Mouse (Mus musculus) frontal cortex, postnatal 25 days (tissue): ENCODE results near the gene Dtnb.
"Not testable (repeated sequence)": the region's sequence is repeated elsewhere in the genome, so short reads cannot be mapped to it uniquely, and the experiment has no call there.

Source experiments
- DNase-seq, 2 experiments: peaks; one replicate each; pipeline ENCODE4 v3.0.0; 2022; ENCODE audit warnings: low spot score in 2 of 2

The Dtnb gene

GRCm38 (mm10) chr12:3660985-3661635 is 88.9 kb downstream of the Dtnb start:
- no peak for DNase-seq

DNA sequence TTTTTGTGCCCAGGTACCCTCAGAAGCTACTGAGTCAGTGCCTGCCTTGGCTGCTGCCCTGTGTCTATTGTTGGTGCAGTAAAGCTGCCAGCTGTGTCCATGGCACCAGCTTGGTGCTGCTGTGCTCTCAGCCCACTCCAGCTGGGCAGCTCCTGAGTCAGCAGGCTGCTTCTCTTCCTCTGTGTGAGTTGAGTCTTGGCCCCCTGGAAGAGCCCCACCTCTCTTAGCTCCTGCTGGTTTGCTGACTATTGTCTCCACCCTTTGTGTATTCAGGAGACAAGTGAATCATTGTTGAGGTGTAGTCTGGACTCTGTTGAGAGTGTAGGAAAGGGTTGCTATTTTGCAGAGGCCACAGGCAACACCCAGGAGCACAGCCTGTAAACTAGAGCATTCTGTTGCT is 90.5 kb downstream of the Dtnb start:
- no peak for DNase-seq

GRCm38 (mm10) chr12:3663386-3663785 is 91.2 kb downstream of the Dtnb start:
- DNase-seq: no peak

DNA sequence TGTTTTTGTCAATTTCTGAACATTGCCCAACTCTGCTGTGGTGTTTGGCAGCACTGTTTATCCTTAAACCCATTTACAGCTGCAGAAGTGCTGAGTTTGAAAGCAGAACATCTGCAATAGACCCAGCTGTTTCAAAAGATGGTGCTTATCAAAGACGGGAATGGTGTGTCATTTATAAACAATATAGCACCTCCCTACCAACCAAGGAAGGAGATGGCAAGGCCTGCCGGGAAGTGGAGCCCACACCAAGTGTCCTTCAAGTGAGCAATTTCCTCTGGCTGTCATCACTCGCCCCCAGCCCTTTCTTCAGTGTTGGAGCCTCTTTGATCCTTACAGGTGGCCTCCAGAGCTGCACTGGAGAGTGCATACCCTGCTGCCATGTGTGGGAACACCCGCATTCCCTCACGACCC is 97.8 kb downstream of the Dtnb start:
- no peak for DNase-seq

DNA sequence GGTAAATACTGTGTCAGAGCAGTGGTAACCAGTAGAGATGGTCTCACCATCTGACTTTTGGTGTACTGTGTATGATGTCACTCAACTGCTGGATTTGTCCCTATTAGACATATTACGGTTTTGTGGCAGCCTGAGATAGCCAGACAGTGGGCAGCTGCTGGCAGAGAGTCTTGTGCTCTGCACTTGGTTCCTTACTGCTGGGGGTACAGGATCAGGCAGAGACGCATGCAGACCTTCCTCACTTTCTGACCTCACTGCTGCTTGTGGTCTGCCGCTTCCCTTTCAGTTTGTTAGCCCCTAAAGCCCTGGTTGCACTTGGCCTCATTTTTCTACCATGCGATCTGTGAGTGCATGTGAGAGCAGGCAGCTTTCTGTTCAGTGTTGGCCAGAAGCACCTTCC is 98.9 kb downstream of the Dtnb start:
- no peak for DNase-seq

DNA sequence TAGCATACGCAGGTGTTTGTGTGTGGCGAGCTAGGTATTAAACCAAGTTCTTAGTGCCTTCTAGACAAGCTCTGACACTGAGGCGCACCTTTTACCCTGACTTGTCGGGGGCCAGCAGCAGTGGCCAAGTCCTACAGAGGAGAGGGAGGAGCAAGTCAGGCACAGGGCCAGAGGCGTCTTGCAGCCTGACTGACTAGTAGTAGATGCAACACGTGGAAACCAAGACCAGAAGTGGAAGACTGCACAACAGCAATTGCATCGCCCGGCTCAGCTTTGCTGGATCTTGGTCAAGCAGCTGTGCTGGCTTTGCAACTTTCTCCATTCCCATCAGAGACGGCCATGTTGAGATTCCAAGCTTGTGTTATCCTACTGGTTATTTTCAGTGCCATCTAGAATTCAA is 100.6 kb downstream of the Dtnb start:
- no peak for DNase-seq

DNA sequence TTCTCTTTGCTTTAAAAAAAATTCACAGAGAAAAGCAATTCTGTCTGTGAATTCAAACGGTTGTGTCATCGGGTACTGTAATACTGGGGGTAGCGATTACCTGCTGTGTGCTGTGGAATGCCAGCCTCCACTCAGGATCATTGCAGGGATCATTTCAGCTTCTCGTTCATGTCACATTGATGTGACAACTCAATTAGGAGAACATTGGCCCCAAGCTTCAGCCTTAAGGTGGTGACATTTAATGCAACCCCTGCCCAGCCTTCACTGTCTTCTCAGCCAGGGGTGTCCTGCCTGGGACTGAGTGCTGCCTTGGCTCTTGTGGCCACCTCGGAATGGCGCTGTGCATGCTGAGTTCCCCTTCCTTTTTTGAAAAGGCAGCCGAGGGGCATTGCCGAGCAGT is 101.7 kb downstream of the Dtnb start:
- no peak for DNase-seq

GRCm38 (mm10) chr12:3674913-3675312 is 102.7 kb downstream of the Dtnb start:
- peak; percentile 47 to 70 for DNase-seq

GRCm38 (mm10) chr12:3680721-3681120 is 108.5 kb downstream of the Dtnb start:
- no peak for DNase-seq

DNA sequence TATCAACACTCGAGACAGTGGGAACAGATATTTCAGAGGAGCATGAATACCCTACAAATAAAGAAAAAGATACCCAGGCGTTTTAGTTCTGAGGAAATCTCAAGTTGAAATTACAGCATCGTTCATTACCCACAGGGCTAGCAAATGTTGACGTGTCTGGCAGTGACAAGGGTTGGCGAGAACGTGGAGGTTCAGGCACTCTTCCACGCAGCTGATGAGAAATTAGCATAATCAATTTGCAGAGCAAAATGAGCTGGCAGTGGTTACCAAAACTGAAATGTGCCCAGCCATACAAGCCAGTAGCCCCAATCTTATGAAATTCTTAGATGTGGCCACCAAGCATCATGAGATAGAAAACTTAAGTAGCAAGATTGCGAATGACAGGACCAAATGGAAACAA is 110.9 kb downstream of the Dtnb start:
- no peak for DNase-seq

DNA sequence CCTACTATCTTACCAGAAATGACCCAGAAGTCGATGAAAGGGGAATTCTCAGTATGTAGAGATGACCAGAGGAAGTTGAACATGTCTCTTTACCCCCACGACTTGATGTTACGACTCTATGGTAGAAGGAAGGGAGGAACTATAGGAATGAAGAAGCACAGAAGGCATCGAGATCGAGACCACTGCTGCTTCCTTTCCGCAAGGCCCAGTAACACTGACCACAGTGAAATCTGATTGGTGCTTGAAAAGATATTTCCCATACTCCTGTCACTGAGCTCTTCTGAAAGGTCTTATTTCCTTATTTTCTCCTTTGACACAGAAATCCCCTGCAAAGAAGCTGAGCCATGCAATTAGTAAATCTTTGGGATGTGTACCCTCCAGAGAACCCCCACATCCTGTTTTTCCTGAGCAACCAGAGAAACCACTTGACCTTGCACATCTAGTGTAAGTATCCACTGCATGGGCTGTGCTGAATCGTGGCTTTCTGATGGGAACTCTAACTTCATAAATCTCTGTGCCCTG is 114.3 kb downstream of the Dtnb start:
- DNase-seq: no peak

DNA sequence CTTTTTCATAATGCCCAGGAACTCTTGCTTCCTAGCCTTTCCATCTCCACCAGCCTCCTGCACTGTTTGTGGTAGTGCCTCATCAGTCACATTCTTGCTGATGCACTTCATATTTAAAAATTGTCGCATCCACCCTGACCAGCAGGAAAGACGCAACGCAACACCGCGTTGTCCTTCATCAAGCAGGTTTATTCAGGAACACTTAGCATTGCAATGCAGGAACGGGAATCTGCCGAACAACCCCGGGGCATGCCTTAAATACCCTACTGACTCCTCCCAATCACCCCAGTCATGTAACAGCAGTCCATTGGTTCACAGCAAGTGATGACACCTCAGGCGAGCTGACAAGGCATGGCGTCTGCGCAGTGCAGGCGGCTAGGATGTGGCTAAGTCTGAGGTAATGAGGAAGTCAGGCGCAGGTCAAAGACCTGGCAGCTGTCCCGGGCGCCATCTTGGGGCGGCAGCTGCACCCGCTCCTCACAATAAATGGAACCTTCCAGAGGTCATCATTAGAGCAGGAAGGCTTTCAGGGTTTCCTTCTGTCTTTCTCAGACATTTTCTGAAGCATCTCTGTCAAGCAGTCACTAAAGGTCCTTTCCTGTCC is 118.8 kb downstream of the Dtnb start:
- DNase-seq: not testable (repeated sequence)

- no peak for DNase-seq
Measured at GRCm38 (mm10) chr12:3692795-3693392, 120.7 kb downstream of the Dtnb start.

- DNase-seq: no peak
Measured at GRCm38 (mm10) chr12:3695741-3696501, 123.7 kb downstream of the Dtnb start.

GRCm38 (mm10) chr12:3700503-3700902 is 128.3 kb downstream of the Dtnb start:
- no peak for DNase-seq

DNA sequence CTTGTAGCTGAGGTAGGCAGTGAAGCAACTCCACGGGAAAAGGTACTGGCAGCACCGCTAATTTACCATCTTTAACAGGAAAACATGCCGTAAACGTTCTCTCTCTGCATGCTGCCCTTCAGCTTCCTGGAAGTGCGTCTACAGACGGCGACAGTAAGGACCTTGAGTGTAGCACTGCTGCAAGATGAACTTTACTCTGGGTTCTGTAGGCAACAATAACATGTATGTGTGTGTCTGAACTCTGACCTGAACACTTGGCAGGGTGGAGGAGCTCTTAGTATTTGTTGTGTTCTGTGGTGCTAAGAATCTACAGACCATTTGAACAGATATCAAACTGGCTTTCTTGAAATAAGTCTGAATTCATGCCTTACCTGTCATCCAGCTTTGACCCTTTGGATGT is 130.7 kb downstream of the Dtnb start:
- no peak for DNase-seq

- DNase-seq: no peak
Measured at GRCm38 (mm10) chr12:3719151-3719721, 147.1 kb downstream of the Dtnb start.

- DNase-seq: no peak
Measured at GRCm38 (mm10) chr12:3720527-3720926, 148.3 kb downstream of the Dtnb start.

- DNase-seq: no peak
Measured at GRCm38 (mm10) chr12:3723762-3724161, 151.6 kb downstream of the Dtnb start.

DNA sequence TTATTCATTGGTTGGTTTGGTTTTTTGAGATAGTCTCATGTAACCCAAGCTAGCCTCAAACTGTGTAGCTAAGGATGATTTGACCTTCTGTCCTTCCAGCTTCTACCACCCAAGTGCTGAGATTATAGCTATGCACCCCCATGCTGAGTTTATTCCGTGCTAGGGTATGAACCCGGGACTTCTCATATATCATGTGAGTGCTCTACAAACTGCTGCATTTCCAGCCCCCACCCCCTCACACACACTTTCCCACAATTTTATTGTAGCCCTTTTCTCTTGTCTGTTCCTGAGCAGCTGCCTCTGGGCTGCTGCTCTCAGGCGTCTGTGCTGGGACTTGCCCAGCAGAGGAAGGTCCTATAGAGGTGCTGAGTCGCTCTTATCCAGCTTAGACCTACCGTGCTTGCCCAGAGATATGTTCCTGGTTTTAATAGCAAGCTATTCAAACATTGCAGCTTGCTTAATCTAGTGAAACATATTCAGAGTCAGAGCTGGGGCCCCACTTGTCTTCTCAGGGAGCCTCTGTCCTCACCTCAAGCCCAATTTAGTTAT is 152.7 kb downstream of the Dtnb start:
- no peak for DNase-seq

GRCm38 (mm10) chr12:3729521-3730075 is 157.4 kb downstream of the Dtnb start:
- no peak for DNase-seq
